Mouse (Mus musculus) lung, postnatal 10 days (tissue): ENCODE results near the gene Lenep.

ENCODE experiments used
- DNase-seq: peaks from one replicate; pipeline ENCODE4 v3.0.0; 2021

Gene Lenep

GRCm38 (mm10) chr3:89419571-89419970 is 17.0 kb upstream of the Lenep start:
- peak; percentile 89 for DNase-seq

GRCm38 (mm10) chr3:89418861-89419250 is 16.3 kb upstream of the Lenep start:
- DNase-seq = peak; percentile 95

- DNase-seq = peak; percentile 98
These were observed 15.7 kb upstream of the Lenep start, which contains the start of the genes Cks1b and Shc1 for GRCm38 (mm10) chr3:89418170-89418860. Gene Cks1b (minus strand): TSS chr3:89418383. Gene Shc1 (plus strand): TSS chr3:89418443.

- no peak for DNase-seq
These were observed 15.2 kb upstream of the Lenep start for GRCm38 (mm10) chr3:89417840-89418169.

GRCm38 (mm10) chr3:89417131-89417530 is 14.5 kb upstream of the Lenep start:
- no peak for DNase-seq

GRCm38 (mm10) chr3:89416158-89416557 is 13.6 kb upstream of the Lenep start:
- no peak for DNase-seq

GRCm38 (mm10) chr3:89411490-89412393 is 9.1 kb upstream of the Lenep start, which contains the start of gene Flad1:
Gene Flad1 (minus strand): TSS chr3:89411870.
- DNase-seq = peak; percentile 99

- DNase-seq = no peak
These were observed 8.3 kb upstream of the Lenep start for GRCm38 (mm10) chr3:89410864-89411263.

- DNase-seq = no peak
These were observed 7.1 kb upstream of the Lenep start for GRCm38 (mm10) chr3:89409701-89410100.

GRCm38 (mm10) chr3:89408448-89408847 is 5.9 kb upstream of the Lenep start:
- no peak for DNase-seq

- DNase-seq = no peak
These were observed 4.3 kb upstream of the Lenep start for GRCm38 (mm10) chr3:89406887-89407286.

- no peak for DNase-seq
These were observed 1.3 kb downstream of the Lenep start for GRCm38 (mm10) chr3:89401329-89401728.

GRCm38 (mm10) chr3:89396654-89397005 is 6.0 kb downstream of the Lenep start:
- DNase-seq = no peak

- peak; percentile 86 for DNase-seq
These were observed 6.6 kb downstream of the Lenep start for GRCm38 (mm10) chr3:89395806-89396653.

- peak; percentile 42 for DNase-seq
These were observed 7.2 kb downstream of the Lenep start for GRCm38 (mm10) chr3:89395419-89395805.

- peak; percentile 95 for DNase-seq
These were observed 7.7 kb downstream of the Lenep start for GRCm38 (mm10) chr3:89394894-89395256.

- DNase-seq = peak; percentile 89
These were observed 8.3 kb downstream of the Lenep start, which contains the start of gene Zbtb7b for GRCm38 (mm10) chr3:89394006-89394893. Gene Zbtb7b (minus strand): TSS chr3:89394776.

GRCm38 (mm10) chr3:89393605-89394004 is 9.0 kb downstream of the Lenep start:
- DNase-seq = peak; percentile 100

GRCm38 (mm10) chr3:89392871-89393311 is 9.7 kb downstream of the Lenep start:
- peak; percentile 59 for DNase-seq

- DNase-seq = peak; percentile 80
These were observed 10.7 kb downstream of the Lenep start for GRCm38 (mm10) chr3:89391663-89392511.
